Mouse (Mus musculus) G1E (cell line): Measurements from ENCODE around the gene Egln1. TPM values are rescaled to one million over a fixed set of nuclear protein-coding genes. Genes with fewer than 3 reads are reported as not detected.

Experiments
- ATAC-seq: 2 replicates; pipeline ENCODE4 v1.8.0; 2016; ENCODE audit warnings: mild to moderate bottlenecking; ENCODE audit not compliant: insufficient number of reproducible peaks, poor library complexity, low FRiP score, severe bottlenecking; ENCODE audit errors: extremely low read depth
- DNase-seq: peaks from one replicate; pipeline ENCODE4 v3.0.0; 2012; ENCODE audit warnings: low spot score
- H3K27me3 ChIP-seq: 2 replicates; pipeline ENCODE4 v1.6.1; 2012; ENCODE audit warnings: mild to moderate bottlenecking, low read length, inconsistent platforms; ENCODE audit not compliant: insufficient read depth
- H3K36me3 ChIP-seq: replicated peaks from 2 replicates; pipeline ENCODE3; 2012; ENCODE audit warnings: mild to moderate bottlenecking, inconsistent platforms
- H3K4me1 ChIP-seq: 2 replicates; pipeline ENCODE4 v1.6.1; 2012; ENCODE audit warnings: low read depth, low read length, inconsistent platforms, mixed read lengths; ENCODE audit not compliant: insufficient read depth
- H3K4me3 ChIP-seq: 2 replicates; pipeline ENCODE4 v1.5.1; 2012; ENCODE audit warnings: low read depth, mild to moderate bottlenecking, inconsistent platforms, low read length, moderate library complexity, mixed read lengths
- H3K9me3 ChIP-seq: replicated peaks from 2 replicates; pipeline ENCODE4 v1.6.1; 2012; ENCODE audit warnings: inconsistent platforms
- CTCF ChIP-seq: IDR thresholded peaks from 2 replicates; pipeline ENCODE4 v1.5.1; 2012; ENCODE audit warnings: low read depth, low read length, inconsistent platforms, mixed read lengths
- GATA1 ChIP-seq: IDR thresholded peaks from 2 replicates; pipeline ENCODE4 v1.6.1; 2012; ENCODE audit warnings: borderline replicate concordance, low read length, inconsistent platforms, mixed read lengths
- GATA2 ChIP-seq: IDR thresholded peaks from 2 replicates; pipeline ENCODE4 v1.6.1; 2012; ENCODE audit warnings: low read depth, low read length, inconsistent platforms, borderline replicate concordance
- POLR2AphosphoS5 ChIP-seq: IDR thresholded peaks from 2 replicates; pipeline ENCODE4 v1.6.1; 2012; ENCODE audit warnings: low read depth, low read length, inconsistent platforms; ENCODE audit not compliant: insufficient replicate concordance
- TAL1 ChIP-seq: conservative IDR thresholded peaks from 2 replicates; pipeline ENCODE4 v1.6.1; 2012; ENCODE audit warnings: low read depth, low read length, inconsistent platforms, mixed read lengths
- polyA plus RNA-seq: library from polyadenylated mRNA; stranded (reverse); fragments of >175 nt; gene quantifications from 2 replicates; pipeline ENCODE4 v1.2.3, GENCODE M21; 2012
- total RNA-seq, 2 experiments: library from RNA; stranded (forward) in 1 of 2; stranded (reverse) in 1 of 2; fragments of 200-1000 nt in 1 of 2; fragments of >200 nt in 1 of 2; fragmentation: Nextera tagmentation in 1 of 2; gene quantifications; 2 replicates each; pipeline ENCODE4 v1.2.3; 2014 to 2017

Egln1 gene
- total and polyA plus RNA-seq, 3 experiments, result 17.6 to 39.3 (median 33.8) TPM

GRCm38 (mm10) chr8:124948733-124949111 lies 402 bp downstream of the Egln1 start:
- Histone ChIP-seq H3K9me3 (peaks cover 32% of the 10 kb centered on the region), H3K36me3 (peaks cover 34% of the 10 kb centered on the region), H3K27me3 (no peaks in the 10 kb centered on the region), H3K4me3 (peak overlapping the region; percentile 92), H3K4me1 (peaks cover 37% of the 10 kb centered on the region)
- no peak for ATAC-seq
- TF ChIP-seq GATA2 (no peak), CTCF (no peak), GATA1 (no peak)
- no peak for DNase-seq

- no peak for ATAC-seq
- Histone ChIP-seq H3K36me3 (peaks cover 40% of the 10 kb centered on the region), H3K4me3 (peak overlapping the region; percentile 92), H3K27me3 (no peaks in the 10 kb centered on the region), H3K4me1 (peaks cover 42% of the 10 kb centered on the region), H3K9me3 (peaks cover 30% of the 10 kb centered on the region)
- DNase-seq, result no peak
- TF ChIP-seq CTCF (no peak), TAL1 (no peak), GATA1 (no peak), POLR2AphosphoS5 (no peak), GATA2 (no peak)
Observed at GRCm38 (mm10) chr8:124947865-124948732, 1.0 kb downstream of the Egln1 start.

GRCm38 (mm10) chr8:124944406-124944805 lies 4.7 kb downstream of the Egln1 start:
- DNase-seq (no peak), ATAC-seq (no peak)
- H3K4me1 ChIP-seq, result peaks cover 44% of the 10 kb centered on the region
- H3K4me3 ChIP-seq, result no peak overlapping the region; the same call in 1 of the 2 replicates
- TF ChIP-seq GATA2 (no peak), CTCF (no peak), TAL1 (no peak), GATA1 (no peak), POLR2AphosphoS5 (no peak)
- peaks cover 69% of the 10 kb centered on the region for H3K36me3 ChIP-seq
- peaks cover 24% of the 10 kb centered on the region for H3K9me3 ChIP-seq
- no peaks in the 10 kb centered on the region for H3K27me3 ChIP-seq

GRCm38 (mm10) chr8:124943801-124944200 lies 5.3 kb downstream of the Egln1 start:
- H3K27me3 ChIP-seq, result no peaks in the 10 kb centered on the region
- H3K9me3 ChIP-seq, result peaks cover 26% of the 10 kb centered on the region
- ATAC-seq, result no peak
- TF ChIP-seq GATA1, result no peak
- TF ChIP-seq CTCF, result no peak
- no peak for TF ChIP-seq GATA2
- TF ChIP-seq TAL1, result no peak
- TF ChIP-seq POLR2AphosphoS5, result no peak
- peaks cover 44% of the 10 kb centered on the region for H3K4me1 ChIP-seq
- H3K36me3 ChIP-seq, result peaks cover 75% of the 10 kb centered on the region
- DNase-seq, result no peak
- no peak overlapping the region for H3K4me3 ChIP-seq

- H3K9me3 ChIP-seq, result peaks cover 8% of the 10 kb centered on the region
- H3K27me3 ChIP-seq, result no peaks in the 10 kb centered on the region
- H3K36me3 ChIP-seq, result peaks cover 72% of the 10 kb centered on the region
- DNase-seq, result no peak
- H3K4me3 ChIP-seq, result no peak overlapping the region
- TF ChIP-seq GATA1 (no peak), POLR2AphosphoS5 (no peak), GATA2 (no peak), CTCF (no peak), TAL1 (no peak)
- no peak for ATAC-seq
- peaks cover 10% of the 10 kb centered on the region; the same call in 1 of the 2 replicates for H3K4me1 ChIP-seq
Observed at GRCm38 (mm10) chr8:124937293-124937692, 11.8 kb downstream of the Egln1 start.

- DNase-seq (no peak), ATAC-seq (no peak)
- Histone ChIP-seq H3K27me3 (no peaks in the 10 kb centered on the region), H3K4me1 (peaks cover 9% of the 10 kb centered on the region; the same call in 1 of the 2 replicates), H3K9me3 (peaks cover 8% of the 10 kb centered on the region), H3K36me3 (peaks cover 67% of the 10 kb centered on the region), H3K4me3 (no peak overlapping the region)
- TF ChIP-seq POLR2AphosphoS5 (no peak), GATA1 (no peak), CTCF (no peak), GATA2 (no peak), TAL1 (no peak)
Observed at GRCm38 (mm10) chr8:124936699-124937098, 12.4 kb downstream of the Egln1 start.
